Mouse (Mus musculus) kidney, adult 11 months (tissue): ENCODE measurements at regions not wholly inside any gene's neighbourhood (a gene's known extent, or its start where the extent isn't known, plus 50 kb on each side); places are given as distances from the start of the nearest gene placed in this dataset.

Experiments used
- DNase-seq: peaks from one replicate; pipeline ENCODE4 v3.0.0; 2022

- no peak for DNase-seq
These were observed 225.4 kb upstream of the Galnt5 start for GRCm38 (mm10) chr2:57772315-57772714.

- DNase-seq = no peak
These were observed 221.5 kb upstream of the Galnt5 start for GRCm38 (mm10) chr2:57776154-57776553.

GRCm38 (mm10) chr2:57780836-57781235, 216.8 kb upstream of the Galnt5 start:
- DNase-seq = no peak

GRCm38 (mm10) chr2:57793519-57794296, 204.0 kb upstream of the Galnt5 start:
- no peak for DNase-seq

- DNase-seq = no peak
These were observed 198.4 kb upstream of the Galnt5 start for GRCm38 (mm10) chr2:57799279-57799678.

- DNase-seq = no peak
These were observed 189.8 kb upstream of the Galnt5 start for GRCm38 (mm10) chr2:57807911-57808310.

- DNase-seq = no peak
These were observed 184.7 kb upstream of the Galnt5 start for GRCm38 (mm10) chr2:57812996-57813395.

- no peak for DNase-seq
These were observed 177.3 kb upstream of the Galnt5 start for GRCm38 (mm10) chr2:57820343-57820742.

GRCm38 (mm10) chr2:57820923-57821322, 176.8 kb upstream of the Galnt5 start:
- DNase-seq = no peak

- no peak for DNase-seq
These were observed 169.4 kb upstream of the Galnt5 start for GRCm38 (mm10) chr2:57828284-57828683.

- DNase-seq = no peak
These were observed 164.9 kb upstream of the Galnt5 start for GRCm38 (mm10) chr2:57832565-57833355.

- DNase-seq = no peak
These were observed 152.5 kb upstream of the Galnt5 start for GRCm38 (mm10) chr2:57845135-57845534.

- DNase-seq = peak; percentile 4
These were observed 150.0 kb upstream of the Galnt5 start for GRCm38 (mm10) chr2:57847707-57848106.

- no peak for DNase-seq
These were observed 148.2 kb upstream of the Galnt5 start for GRCm38 (mm10) chr2:57849338-57850057.

- DNase-seq = no peak
These were observed 147.7 kb upstream of the Galnt5 start for GRCm38 (mm10) chr2:57850058-57850400.

- no peak for DNase-seq
These were observed 141.1 kb upstream of the Galnt5 start for GRCm38 (mm10) chr2:57856524-57857107.

- no peak for DNase-seq
These were observed 132.4 kb upstream of the Galnt5 start for GRCm38 (mm10) chr2:57865289-57865688.

- no peak for DNase-seq
These were observed 129.6 kb upstream of the Galnt5 start for GRCm38 (mm10) chr2:57868046-57868445.

- DNase-seq = no peak
These were observed 97.5 kb upstream of the Galnt5 start for GRCm38 (mm10) chr2:57900168-57900567.

- DNase-seq = no peak
These were observed 97.0 kb upstream of the Galnt5 start for GRCm38 (mm10) chr2:57900580-57901247.

- no peak for DNase-seq
These were observed 92.5 kb upstream of the Galnt5 start for GRCm38 (mm10) chr2:57905184-57905583.

GRCm38 (mm10) chr2:57906939-57907338, 90.7 kb upstream of the Galnt5 start:
- no peak for DNase-seq

- DNase-seq = no peak
These were observed 88.0 kb upstream of the Galnt5 start for GRCm38 (mm10) chr2:57909706-57910105.
